Mouse (Mus musculus) forebrain, embryonic 14.5 days (tissue): Measurements from ENCODE around the gene Gfer. TPM values are rescaled to one million over a fixed set of nuclear protein-coding genes. Genes with fewer than 3 reads are reported as not detected.
A peak's percentile ranks its signal among the peaks of the same experiment; 100 is the strongest.

ENCODE experiments used
- ATAC-seq: fragments of 200-750 bp; cut with Nextera tagmentation; 2 replicates; pipeline ENCODE4 v1.8.0; 2017; ENCODE audit warnings: mild to moderate bottlenecking, moderate library complexity
- DNase-seq: peaks from one replicate; pipeline ENCODE4 v3.0.0-alpha.2; 2015; ENCODE audit warnings: low spot score
- H3K27ac ChIP-seq: fragments of 300-500 bp; sonication (generic); 2 replicates; pipeline ENCODE4 v1.5.1; 2014; ENCODE audit warnings: low read depth, mild to moderate bottlenecking, control low read depth, low read length, moderate library complexity
- H3K27me3 ChIP-seq: fragments of 300-500 bp; sonication (generic); replicated peaks from 2 replicates; pipeline ENCODE4 v1.6.1; 2014; ENCODE audit warnings: low read length, control low read depth, mixed read lengths; ENCODE audit not compliant: control insufficient read depth, insufficient read depth
- H3K36me3 ChIP-seq: fragments of 300-500 bp; sonication (generic); 2 replicates; pipeline ENCODE4 v1.6.1; 2014; ENCODE audit warnings: low read length, control low read depth; ENCODE audit not compliant: control insufficient read depth, insufficient read depth
- H3K4me1 ChIP-seq: fragments of 300-500 bp; sonication (generic); 2 replicates; pipeline ENCODE4 v1.6.1; 2014; ENCODE audit warnings: antibody characterized with exemption, low read length, control low read depth; ENCODE audit not compliant: control insufficient read depth, insufficient read depth
- H3K4me2 ChIP-seq: fragments of 300-500 bp; sonication (generic); 2 replicates; pipeline ENCODE4 v1.6.1; 2014; ENCODE audit warnings: mild to moderate bottlenecking, control low read depth, low read length
- H3K4me3 ChIP-seq: fragments of 300-500 bp; sonication (generic); 2 replicates; pipeline ENCODE4 v1.5.1; 2014; ENCODE audit warnings: low read depth, low read length, control low read depth
- H3K9ac ChIP-seq: fragments of 300-500 bp; sonication (generic); 2 replicates; pipeline ENCODE4 v1.6.1; 2014; ENCODE audit warnings: mild to moderate bottlenecking, low read length, control low read depth, moderate library complexity
- H3K9me3 ChIP-seq: fragments of 300-500 bp; sonication (generic); replicated peaks from 2 replicates; pipeline ENCODE4 v1.6.1; 2016; ENCODE audit warnings: low read length, control low read depth, mixed read lengths; ENCODE audit not compliant: control insufficient read depth
- WGBS: fragments of 180-500 bp; shearing (Covaris S2); extraction: QIAGEN DNeasy Blood & Tissue Kit; methylation state at CpG from one replicate; pipeline ENCODE4 v1.1.7; 2014; 5-methylcytosine and 5-hydroxymethylcytosine counted together
- polyA plus RNA-seq: library from polyadenylated mRNA; unstranded; fragments of >200 nt; fragmentation: Nextera tagmentation; extraction: Ambion mirVana; gene quantifications from 2 replicates; pipeline ENCODE4 v1.2.1, GENCODE M21; 2014

Gfer gene
- polyA plus RNA-seq, 1 experiment from 2014 or later = 37.7 TPM

DNA sequence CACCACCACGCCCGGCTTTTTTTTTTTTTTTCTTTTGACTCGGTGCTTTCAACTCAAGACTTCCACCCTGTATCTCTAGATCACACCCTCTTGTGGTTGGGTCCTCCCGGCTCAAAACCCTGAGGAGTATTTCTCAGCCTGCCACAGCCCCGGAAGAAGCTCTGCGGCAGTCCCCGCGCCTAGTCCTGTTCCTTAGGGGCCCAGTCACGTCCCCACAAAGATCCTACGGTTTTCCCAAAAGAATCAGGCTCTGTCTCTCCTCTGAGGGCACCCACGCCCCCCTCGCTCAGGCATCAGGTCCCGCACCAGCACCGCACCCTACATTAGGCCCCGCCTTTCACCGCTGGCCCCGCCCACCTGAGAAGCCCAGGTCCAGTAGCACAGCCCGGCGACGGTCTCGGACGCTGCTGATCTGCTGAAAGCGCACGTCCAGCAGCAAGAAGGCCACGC, 8.8 kb downstream of the Gfer start:
- Histone ChIP-seq H3K36me3 (peaks cover 5% of the 10 kb centered on the region), H3K4me1 (peaks cover 3% of the 10 kb centered on the region), H3K4me2 (peak overlapping the region; percentile 48), H3K9ac (peak overlapping the region; percentile 35), H3K9me3 (no peaks in the 10 kb centered on the region), H3K4me3 (peak overlapping the region; percentile 25), H3K27ac (no peak overlapping the region), H3K27me3 (peaks cover 19% of the 10 kb centered on the region)
- WGBS = under 1% methylated on average over 23 of the region's 25 CpGs
- DNase-seq (no peak), ATAC-seq (no peak)

DNA sequence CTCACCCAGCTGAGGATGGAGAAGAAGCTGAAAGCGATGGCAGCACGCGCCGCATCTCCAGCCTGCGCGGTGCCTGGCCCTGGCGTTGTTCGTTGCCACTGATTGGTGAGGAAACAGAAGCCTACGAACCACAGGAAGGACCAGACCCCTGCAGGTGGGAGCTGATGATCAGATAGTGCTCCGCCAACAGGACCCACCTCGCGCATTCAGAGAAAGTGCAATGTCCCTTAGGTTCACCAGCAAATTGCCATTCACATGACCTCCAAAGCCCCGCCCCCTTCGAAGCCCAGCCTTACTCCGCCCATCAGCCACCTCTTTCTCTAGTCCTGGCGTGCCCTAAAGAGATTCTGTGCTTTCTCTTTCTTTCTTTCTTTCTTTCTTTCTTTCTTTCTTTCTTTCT, 9.4 kb downstream of the Gfer start:
- DNase-seq (no peak), ATAC-seq (no peak)
- Histone ChIP-seq H3K4me2 (peak overlapping the region; percentile 12; the same call in 1 of the 2 replicates), H3K36me3 (peaks cover 12% of the 10 kb centered on the region), H3K4me1 (peaks cover 3% of the 10 kb centered on the region), H3K27ac (no peak overlapping the region), H3K4me3 (peak overlapping the region; percentile 2; the same call in 1 of the 2 replicates), H3K9me3 (no peaks in the 10 kb centered on the region), H3K27me3 (peaks cover 19% of the 10 kb centered on the region), H3K9ac (no peak overlapping the region)
- 33% methylated on average over 16 of the region's 16 CpGs for WGBS

DNA sequence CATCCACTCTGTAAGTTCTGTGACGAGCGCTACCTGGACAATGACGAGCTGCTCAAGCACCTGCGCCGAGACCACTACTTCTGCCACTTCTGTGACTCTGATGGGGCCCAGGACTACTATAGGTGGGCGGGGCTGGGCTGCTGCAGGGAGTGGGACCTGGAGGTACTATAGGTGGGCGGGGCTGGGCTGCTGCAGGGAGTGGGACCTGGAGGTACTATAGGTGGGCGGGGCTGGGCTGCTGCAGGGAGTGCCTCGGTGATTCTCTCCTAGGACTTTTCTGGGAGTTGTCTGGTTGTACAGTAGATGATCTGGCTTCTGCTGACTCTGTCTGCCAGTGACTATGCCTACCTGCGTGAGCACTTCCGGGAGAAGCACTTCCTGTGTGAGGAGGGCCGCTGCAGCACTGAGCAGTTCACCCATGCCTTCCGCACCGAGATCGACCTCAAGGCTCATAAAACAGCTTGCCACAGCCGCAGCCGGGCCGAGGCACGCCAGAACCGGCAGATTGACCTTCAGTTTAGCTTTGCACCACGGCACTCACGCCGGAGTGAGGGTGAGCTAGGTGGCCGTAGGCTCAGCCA, 18.4 kb downstream of the Gfer start:
- H3K4me2 ChIP-seq = no peak overlapping the region
- no peaks in the 10 kb centered on the region for H3K27me3 ChIP-seq
- H3K27ac ChIP-seq = no peak overlapping the region
- 92% methylated on average over 24 of the region's 24 CpGs for WGBS
- no peaks in the 10 kb centered on the region for H3K4me1 ChIP-seq
- H3K9me3 ChIP-seq = no peaks in the 10 kb centered on the region
- peaks cover 59% of the 10 kb centered on the region for H3K36me3 ChIP-seq
- DNase-seq (no peak), ATAC-seq (no peak)
- no peak overlapping the region for H3K9ac ChIP-seq
- H3K4me3 ChIP-seq = no peak overlapping the region

DNA sequence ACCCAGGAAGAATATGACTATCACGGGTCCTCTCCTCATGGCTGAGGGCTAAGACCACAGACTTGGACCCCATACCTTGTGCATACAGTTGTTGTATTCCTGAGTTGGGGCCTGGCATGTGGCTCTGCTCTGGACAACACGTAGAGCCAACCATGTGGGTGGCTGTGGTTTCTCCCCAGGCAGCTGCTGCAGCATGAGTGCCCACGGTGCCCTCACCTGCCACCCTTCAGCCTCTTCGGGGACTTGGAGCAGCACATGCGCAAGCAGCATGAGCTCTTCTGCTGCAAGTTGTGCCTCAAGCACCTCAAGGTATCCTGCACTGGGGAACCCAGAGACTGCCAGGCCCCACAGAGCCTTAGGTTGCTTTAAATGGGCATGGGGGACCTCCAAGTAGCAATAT, 19.1 kb downstream of the Gfer start:
- Histone ChIP-seq H3K4me3 (no peak overlapping the region), H3K9me3 (no peaks in the 10 kb centered on the region), H3K4me2 (no peak overlapping the region), H3K36me3 (peaks cover 53% of the 10 kb centered on the region), H3K4me1 (no peaks in the 10 kb centered on the region), H3K27me3 (no peaks in the 10 kb centered on the region), H3K9ac (no peak overlapping the region), H3K27ac (no peak overlapping the region)
- ATAC-seq (no peak), DNase-seq (no peak)
- 97% methylated on average over 5 of the region's 5 CpGs for WGBS

- no peak overlapping the region for H3K27ac ChIP-seq
- no peaks in the 10 kb centered on the region for H3K9me3 ChIP-seq
- ATAC-seq (no peak), DNase-seq (peak; percentile 74)
- H3K4me2 ChIP-seq = no peak overlapping the region
- H3K27me3 ChIP-seq = no peaks in the 10 kb centered on the region
- WGBS = 56% methylated on average over 2 of the region's 2 CpGs
- peaks cover 4% of the 10 kb centered on the region for H3K4me1 ChIP-seq
- H3K36me3 ChIP-seq = peaks cover 46% of the 10 kb centered on the region
- no peak overlapping the region for H3K9ac ChIP-seq
- no peak overlapping the region for H3K4me3 ChIP-seq
These were observed 19.8 kb downstream of the Gfer start for GRCm38 (mm10) chr17:24676187-24676586.

- DNase-seq (no peak), ATAC-seq (no peak)
- Histone ChIP-seq H3K27me3 (no peaks in the 10 kb centered on the region), H3K9ac (no peak overlapping the region), H3K27ac (no peak overlapping the region), H3K36me3 (peaks cover 27% of the 10 kb centered on the region), H3K4me2 (no peak overlapping the region), H3K9me3 (no peaks in the 10 kb centered on the region), H3K4me1 (peaks cover 14% of the 10 kb centered on the region), H3K4me3 (no peak overlapping the region)
- WGBS = 80% methylated on average over 7 of the region's 7 CpGs
These were observed 21.7 kb downstream of the Gfer start for GRCm38 (mm10) chr17:24674277-24674676.

- DNase-seq (no peak), ATAC-seq (no peak)
- H3K4me1 ChIP-seq = peaks cover 18% of the 10 kb centered on the region
- peaks cover 6% of the 10 kb centered on the region for H3K36me3 ChIP-seq
- WGBS = 38% methylated on average over 5 of the region's 5 CpGs
- no peak overlapping the region for H3K4me3 ChIP-seq
- no peaks in the 10 kb centered on the region for H3K27me3 ChIP-seq
- no peaks in the 10 kb centered on the region for H3K9me3 ChIP-seq
- peak overlapping the region; percentile 18; the same call in 1 of the 2 replicates for H3K9ac ChIP-seq
- no peak overlapping the region for H3K4me2 ChIP-seq
- H3K27ac ChIP-seq = no peak overlapping the region
These were observed 23.8 kb downstream of the Gfer start for GRCm38 (mm10) chr17:24672141-24672540.

- 0 out of 2 replicates have a peak overlapping the region, but pooled peaks have one; percentile 27 for H3K27ac ChIP-seq
- peak overlapping the region; percentile 84 for H3K4me2 ChIP-seq
- H3K9me3 ChIP-seq = no peaks in the 10 kb centered on the region
- H3K4me3 ChIP-seq = no peak overlapping the region
- H3K4me1 ChIP-seq = peaks cover 18% of the 10 kb centered on the region
- peak overlapping the region; percentile 96; the same call in 1 of the 2 replicates for H3K9ac ChIP-seq
- no peaks in the 10 kb centered on the region for H3K27me3 ChIP-seq
- DNase-seq (no peak), ATAC-seq (no peak)
- H3K36me3 ChIP-seq = no peaks in the 10 kb centered on the region
- 77% methylated on average over 5 of the region's 5 CpGs for WGBS
These were observed 24.6 kb downstream of the Gfer start for GRCm38 (mm10) chr17:24671346-24671745.

- peak overlapping the region; percentile 96 for H3K4me3 ChIP-seq
- 13% methylated on average over 8 of the region's 8 CpGs for WGBS
- peak overlapping the region; percentile 96 for H3K9ac ChIP-seq
- H3K27me3 ChIP-seq = no peaks in the 10 kb centered on the region
- H3K4me2 ChIP-seq = peak overlapping the region; percentile 84
- ATAC-seq (no peak), DNase-seq (no peak)
- H3K4me1 ChIP-seq = peaks cover 18% of the 10 kb centered on the region
- no peaks in the 10 kb centered on the region for H3K36me3 ChIP-seq
- H3K27ac ChIP-seq = peak overlapping the region; percentile 76; the same call in 1 of the 2 replicates
- H3K9me3 ChIP-seq = no peaks in the 10 kb centered on the region
These were observed 25.6 kb downstream of the Gfer start for GRCm38 (mm10) chr17:24670246-24670844.
